Mouse (Mus musculus): ENCODE results near the gene Akt2. TPM values are rescaled to one million over a fixed set of nuclear protein-coding genes. Genes with fewer than 3 reads are reported as not detected.

Gene Akt2
- polyA plus RNA-seq, 1 experiment: 102 TPM

DNA sequence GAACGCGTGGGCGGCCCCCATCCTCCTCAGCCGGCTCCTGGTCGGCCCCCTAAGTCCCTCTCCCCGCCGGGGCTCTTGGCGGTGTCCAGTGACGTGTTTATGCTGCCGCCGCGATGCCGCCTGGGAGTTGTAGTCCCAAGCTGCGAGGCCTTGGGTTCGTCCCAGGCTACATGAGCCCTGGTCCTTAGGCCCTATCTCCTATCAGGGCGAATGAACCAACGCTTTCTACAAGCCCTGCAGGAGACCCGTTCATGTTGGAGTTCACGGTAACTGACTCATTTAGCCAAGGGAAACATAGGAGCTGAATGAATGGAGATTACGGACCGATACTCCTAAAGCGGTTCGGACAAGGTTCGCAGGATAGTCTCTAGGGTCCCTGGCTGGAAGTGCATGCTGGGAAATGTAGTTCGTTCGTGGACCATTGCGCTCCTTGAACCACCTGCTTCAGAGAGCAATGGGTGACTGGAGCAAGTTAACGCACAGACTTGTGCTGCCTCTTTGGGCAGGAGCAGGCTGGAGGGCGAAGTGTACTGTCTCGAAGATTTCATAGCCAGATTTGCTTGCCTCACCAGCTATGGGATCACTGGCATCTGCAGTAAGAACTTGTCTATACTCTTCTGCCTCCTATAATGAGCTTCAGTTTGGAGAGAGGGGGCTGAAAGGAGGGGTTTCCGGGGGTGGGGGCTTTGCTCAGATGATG lies 83.3 kb downstream of the Akt2 start, which contains the start of gene Map3k10:
Gene Map3k10, minus strand, starts transcription at position 77 of the 700 bp plus-strand sequence.
- peak within 1 kb of the TSS; percentile 53 for H3K4me3 ChIP-seq (ENCODE audit: insufficient read depth, poor library complexity, severe bottlenecking)
- peak within 1 kb of the TSS; percentile 49 for H3ac ChIP-seq (ENCODE audit: control insufficient read depth, insufficient read length, low read depth)
- TF ChIP-seq MYOD1 (IDR thresholded peaks at IDR 0.05; ENCODE audit: control insufficient read depth, insufficient read length, low read depth): no peak
- TF ChIP-seq MAX (IDR thresholded peaks at IDR 0.05): no peak
- H3K27me3 ChIP-seq (ENCODE audit: control insufficient read depth, insufficient read depth, insufficient read length): no peaks in the 10 kb centered on the region
- H3K79me2 ChIP-seq (ENCODE audit: control insufficient read depth, insufficient read depth): peaks cover 19% of the 10 kb centered on the region
- peaks cover 2% of the 10 kb centered on the region for H3K79me3 ChIP-seq (ENCODE audit: low read depth)
- H3K36me3 ChIP-seq (ENCODE audit: control insufficient read depth, insufficient read depth): no peaks in the 10 kb centered on the region

DNA sequence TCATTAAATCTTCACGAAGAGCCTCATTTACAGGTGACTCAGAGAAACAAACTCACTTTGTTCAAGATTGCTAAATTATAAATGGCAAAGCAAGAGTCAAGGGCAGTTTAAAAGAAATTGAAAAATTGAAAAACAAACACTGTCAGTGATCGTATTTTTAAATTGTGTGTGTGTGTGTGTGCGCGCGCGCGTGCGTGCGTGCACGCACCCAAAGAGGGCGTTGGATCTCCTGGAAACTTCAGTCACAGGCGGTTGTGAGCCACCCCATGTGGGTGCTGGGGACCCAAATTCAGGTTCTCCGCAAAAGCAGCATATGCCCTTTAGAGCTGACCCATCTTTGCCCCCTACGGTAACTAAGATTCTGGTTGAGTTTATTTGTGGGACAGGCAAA lies 83.9 kb downstream of the Akt2 start:
- TF ChIP-seq USF1 (IDR thresholded peaks at IDR 0.05; ENCODE audit: low read depth): no peak
- no peak for TF ChIP-seq MYOD1 (IDR thresholded peaks at IDR 0.05; ENCODE audit: control insufficient read depth, insufficient read length, low read depth)
- TF ChIP-seq MYOG (IDR thresholded peaks at IDR 0.05; ENCODE audit: control insufficient read depth, extremely low read depth, insufficient read length): no peak
- TF ChIP-seq CEBPB (IDR thresholded peaks at IDR 0.05; ENCODE audit: low read depth): no peak
- TF ChIP-seq MAX (IDR thresholded peaks at IDR 0.05): no peak
- no peak for TF ChIP-seq FOSL1 (IDR thresholded peaks at IDR 0.05; ENCODE audit: insufficient read depth, low read length, poor library complexity, severe bottlenecking)
- TF ChIP-seq CTCF (IDR thresholded peaks at IDR 0.05; ENCODE audit: control insufficient read depth, insufficient read depth, insufficient read length): no peak
- H3K4me3 ChIP-seq (ENCODE audit: insufficient read depth, poor library complexity, severe bottlenecking): no peak overlapping the region
- no peaks in the 10 kb centered on the region for H3K36me3 ChIP-seq (ENCODE audit: control insufficient read depth, insufficient read depth)
- no peak overlapping the region for H3ac ChIP-seq (ENCODE audit: control insufficient read depth, insufficient read length, low read depth)
- no peaks in the 10 kb centered on the region for H3K27me3 ChIP-seq (ENCODE audit: control insufficient read depth, insufficient read depth, insufficient read length)
- H3K79me3 ChIP-seq (ENCODE audit: low read depth): peaks cover 2% of the 10 kb centered on the region
- H3K79me2 ChIP-seq (ENCODE audit: control insufficient read depth, insufficient read depth): peaks cover 19% of the 10 kb centered on the region

DNA sequence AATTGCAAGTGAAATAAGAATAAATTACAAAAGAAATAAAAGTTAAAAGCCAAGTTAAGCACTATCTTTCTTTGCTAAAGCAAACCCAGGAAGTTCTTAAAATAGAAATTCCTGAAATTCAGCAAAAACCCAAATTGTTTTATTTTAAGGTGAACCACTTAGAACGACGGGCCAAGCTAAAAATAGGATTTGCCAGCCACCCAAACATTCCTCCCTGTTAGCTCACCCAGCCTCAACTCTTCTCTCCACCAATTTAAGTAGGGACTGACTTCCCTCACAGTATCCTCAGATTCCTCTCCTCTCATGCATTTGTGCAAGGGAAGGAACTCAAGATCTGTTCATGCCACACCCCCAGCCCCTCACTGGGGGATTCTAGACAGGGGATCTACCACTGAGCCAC lies 91.9 kb downstream of the Akt2 start:
- Histone ChIP-seq H3K27me3 (ENCODE audit: control insufficient read depth, insufficient read depth, insufficient read length) (no peaks in the 10 kb centered on the region), H3K36me3 (ENCODE audit: control insufficient read depth, insufficient read depth) (no peaks in the 10 kb centered on the region), H3ac (ENCODE audit: control insufficient read depth, insufficient read length, low read depth) (no peak overlapping the region), H3K79me2 (ENCODE audit: control insufficient read depth, insufficient read depth) (no peaks in the 10 kb centered on the region), H3K4me3 (ENCODE audit: insufficient read depth, poor library complexity, severe bottlenecking) (no peak overlapping the region), H3K79me3 (ENCODE audit: low read depth) (no peaks in the 10 kb centered on the region)
- TF ChIP-seq MYOD1 (IDR thresholded peaks at IDR 0.05; ENCODE audit: control insufficient read depth, insufficient read length, low read depth) (no peak), CTCF (IDR thresholded peaks at IDR 0.05; ENCODE audit: control insufficient read depth, insufficient read depth, insufficient read length) (no peak), FOSL1 (IDR thresholded peaks at IDR 0.05; ENCODE audit: insufficient read depth, low read length, poor library complexity, severe bottlenecking) (no peak), MAX (IDR thresholded peaks at IDR 0.05) (no peak), USF1 (IDR thresholded peaks at IDR 0.05; ENCODE audit: low read depth) (no peak), CEBPB (IDR thresholded peaks at IDR 0.05; ENCODE audit: low read depth) (no peak), MYOG (IDR thresholded peaks at IDR 0.05; ENCODE audit: control insufficient read depth, extremely low read depth, insufficient read length) (no peak)

DNA sequence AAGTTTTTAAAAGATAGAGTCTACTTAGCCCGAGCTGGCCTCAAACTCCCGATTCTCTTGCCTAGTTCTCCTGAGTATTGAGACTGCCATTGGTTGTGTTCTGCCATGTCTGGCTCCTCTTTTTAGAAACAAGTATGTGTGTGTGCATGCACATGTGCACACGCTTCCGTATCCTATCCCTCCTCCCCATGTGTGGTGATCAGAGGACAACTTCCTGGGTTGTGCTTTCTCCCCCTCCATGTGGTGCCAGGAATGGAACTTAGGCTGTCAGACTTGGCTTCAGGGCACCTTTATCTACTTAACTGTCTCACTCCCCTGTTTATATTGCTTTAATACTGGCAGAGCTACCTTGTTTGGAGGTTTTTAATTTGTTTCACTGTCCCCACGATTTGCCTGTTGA lies 93.9 kb downstream of the Akt2 start:
- Histone ChIP-seq H3K4me3 (ENCODE audit: insufficient read depth, poor library complexity, severe bottlenecking) (no peak overlapping the region), H3K27me3 (ENCODE audit: control insufficient read depth, insufficient read depth, insufficient read length) (no peaks in the 10 kb centered on the region), H3K79me3 (ENCODE audit: low read depth) (no peaks in the 10 kb centered on the region), H3ac (ENCODE audit: control insufficient read depth, insufficient read length, low read depth) (no peak overlapping the region), H3K36me3 (ENCODE audit: control insufficient read depth, insufficient read depth) (no peaks in the 10 kb centered on the region), H3K79me2 (ENCODE audit: control insufficient read depth, insufficient read depth) (no peaks in the 10 kb centered on the region)
- TF ChIP-seq CEBPB (IDR thresholded peaks at IDR 0.05; ENCODE audit: low read depth) (no peak), USF1 (IDR thresholded peaks at IDR 0.05; ENCODE audit: low read depth) (no peak), MAX (IDR thresholded peaks at IDR 0.05) (no peak), MYOG (IDR thresholded peaks at IDR 0.05; ENCODE audit: control insufficient read depth, extremely low read depth, insufficient read length) (no peak), FOSL1 (IDR thresholded peaks at IDR 0.05; ENCODE audit: insufficient read depth, low read length, poor library complexity, severe bottlenecking) (no peak), CTCF (IDR thresholded peaks at IDR 0.05; ENCODE audit: control insufficient read depth, insufficient read depth, insufficient read length) (no peak), MYOD1 (IDR thresholded peaks at IDR 0.05; ENCODE audit: control insufficient read depth, insufficient read length, low read depth) (no peak)

DNA sequence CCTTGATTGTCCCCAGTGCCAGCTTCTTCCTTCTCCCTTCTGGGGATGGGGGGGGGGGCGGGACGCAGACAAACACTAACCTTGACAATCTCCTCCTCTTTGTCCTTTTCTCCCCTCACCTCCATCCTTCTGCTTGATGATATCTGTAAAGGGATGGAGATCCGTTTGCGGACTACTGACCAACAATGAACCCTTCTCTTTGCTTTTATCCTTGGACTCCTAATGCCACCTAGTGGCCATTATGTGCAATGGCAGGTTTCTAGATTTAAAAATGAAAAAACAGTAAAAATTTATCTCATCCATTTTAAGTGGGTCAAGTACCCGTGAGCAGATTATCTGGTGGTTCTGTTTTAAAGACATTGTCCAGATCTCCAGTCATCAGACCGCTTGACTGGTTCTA lies 94.3 kb downstream of the Akt2 start:
- Histone ChIP-seq H3ac (ENCODE audit: control insufficient read depth, insufficient read length, low read depth) (no peak overlapping the region), H3K4me3 (ENCODE audit: insufficient read depth, poor library complexity, severe bottlenecking) (no peak overlapping the region), H3K27me3 (ENCODE audit: control insufficient read depth, insufficient read depth, insufficient read length) (no peaks in the 10 kb centered on the region), H3K79me2 (ENCODE audit: control insufficient read depth, insufficient read depth) (no peaks in the 10 kb centered on the region), H3K79me3 (ENCODE audit: low read depth) (no peaks in the 10 kb centered on the region), H3K36me3 (ENCODE audit: control insufficient read depth, insufficient read depth) (no peaks in the 10 kb centered on the region)
- TF ChIP-seq MAX (IDR thresholded peaks at IDR 0.05) (no peak), MYOG (IDR thresholded peaks at IDR 0.05; ENCODE audit: control insufficient read depth, extremely low read depth, insufficient read length) (no peak), USF1 (IDR thresholded peaks at IDR 0.05; ENCODE audit: low read depth) (no peak), MYOD1 (IDR thresholded peaks at IDR 0.05; ENCODE audit: control insufficient read depth, insufficient read length, low read depth) (no peak), CEBPB (IDR thresholded peaks at IDR 0.05; ENCODE audit: low read depth) (no peak), CTCF (IDR thresholded peaks at IDR 0.05; ENCODE audit: control insufficient read depth, insufficient read depth, insufficient read length) (no peak), FOSL1 (IDR thresholded peaks at IDR 0.05; ENCODE audit: insufficient read depth, low read length, poor library complexity, severe bottlenecking) (no peak)

DNA sequence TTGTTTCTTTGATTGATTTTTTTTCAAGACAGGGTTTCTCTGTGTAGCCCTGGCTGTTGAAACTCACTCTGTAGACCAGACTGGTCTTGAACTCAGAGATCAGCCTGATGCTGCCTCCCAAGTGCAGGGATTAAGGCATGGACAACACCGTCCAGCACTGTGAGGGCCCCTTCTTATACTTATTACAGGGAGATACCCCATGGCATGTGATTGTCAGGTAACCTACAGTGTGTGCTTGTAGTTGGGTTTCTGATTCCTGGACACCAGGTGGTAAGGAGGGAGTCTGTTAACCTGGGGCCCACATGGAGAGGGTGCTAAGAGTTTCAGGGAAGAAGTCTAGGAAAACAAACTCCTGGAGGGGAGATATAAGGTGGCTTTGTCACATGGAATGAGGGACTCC lies 95.7 kb downstream of the Akt2 start:
- TF ChIP-seq MYOG (IDR thresholded peaks at IDR 0.05; ENCODE audit: control insufficient read depth, extremely low read depth, insufficient read length) (no peak), MYOD1 (IDR thresholded peaks at IDR 0.05; ENCODE audit: control insufficient read depth, insufficient read length, low read depth) (no peak), USF1 (IDR thresholded peaks at IDR 0.05; ENCODE audit: low read depth) (no peak), FOSL1 (IDR thresholded peaks at IDR 0.05; ENCODE audit: insufficient read depth, low read length, poor library complexity, severe bottlenecking) (no peak), MAX (IDR thresholded peaks at IDR 0.05) (no peak), CTCF (IDR thresholded peaks at IDR 0.05; ENCODE audit: control insufficient read depth, insufficient read depth, insufficient read length) (no peak), CEBPB (IDR thresholded peaks at IDR 0.05; ENCODE audit: low read depth) (no peak)
- no peaks in the 10 kb centered on the region for H3K79me3 ChIP-seq (ENCODE audit: low read depth)
- H3K4me3 ChIP-seq (ENCODE audit: insufficient read depth, poor library complexity, severe bottlenecking): no peak overlapping the region
- H3ac ChIP-seq (ENCODE audit: control insufficient read depth, insufficient read length, low read depth): no peak overlapping the region
- H3K79me2 ChIP-seq (ENCODE audit: control insufficient read depth, insufficient read depth): no peaks in the 10 kb centered on the region
- H3K27me3 ChIP-seq (ENCODE audit: control insufficient read depth, insufficient read depth, insufficient read length): no peaks in the 10 kb centered on the region
- no peaks in the 10 kb centered on the region for H3K36me3 ChIP-seq (ENCODE audit: control insufficient read depth, insufficient read depth)

Data from C2C12 (cell line).